Mouse (Mus musculus): ENCODE data around the gene Epha6.

The Epha6 gene

DNA sequence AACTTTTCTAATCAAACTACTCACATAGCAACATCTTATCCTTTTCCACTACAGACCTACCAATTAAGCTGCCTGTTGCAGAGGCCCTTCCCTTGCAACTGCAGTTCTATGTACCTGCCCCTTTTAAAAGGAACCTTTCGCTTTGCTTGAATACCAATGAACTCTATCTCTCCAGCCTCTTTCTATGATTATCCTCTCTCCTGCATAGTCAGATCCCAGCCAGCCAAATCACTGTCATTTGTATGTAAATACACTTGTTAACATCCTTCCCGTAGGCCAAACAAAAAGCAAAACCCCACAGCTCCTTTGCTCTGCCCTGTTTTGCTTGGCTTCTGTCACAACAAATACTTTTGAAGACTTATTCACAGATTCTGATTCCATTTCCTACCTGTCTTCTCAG is 961.6 kb downstream of the Epha6 start:
- in situ Hi-C loops (cut with MboI, MseI), result no loop called here

- in situ Hi-C loops (cut with MboI, MseI), result no loop called here
These were observed 965.3 kb downstream of the Epha6 start for GRCm38 (mm10) chr16:59639985-59640384.

DNA sequence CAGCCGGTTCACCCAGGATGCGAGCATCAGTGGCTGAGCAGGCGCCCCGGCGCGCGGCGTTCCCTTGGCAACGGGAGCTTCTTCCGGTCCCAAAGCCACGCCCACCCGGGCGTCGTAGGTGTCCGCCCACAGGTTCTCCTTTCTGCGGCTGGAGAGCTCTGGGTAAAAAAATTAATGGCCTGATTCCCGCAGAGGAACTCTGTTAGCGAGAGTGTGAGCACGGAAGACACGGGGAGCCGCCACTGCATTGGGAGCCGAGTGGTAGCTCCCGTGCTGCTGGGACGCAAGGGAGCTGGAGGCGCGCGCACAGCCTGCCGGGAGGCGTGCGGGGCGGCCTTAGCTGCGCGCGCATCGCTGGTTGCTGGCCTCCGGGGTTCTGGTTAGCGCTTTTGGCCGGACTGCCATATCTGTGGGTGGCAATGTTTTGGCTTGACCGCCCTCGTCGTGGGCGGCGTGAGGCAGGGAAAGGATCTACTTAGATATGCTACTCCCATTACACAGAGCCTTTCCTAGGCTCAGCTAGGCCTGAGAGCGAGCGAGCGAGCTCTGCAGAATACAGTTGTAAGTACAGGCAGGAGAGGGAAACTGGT is 966.1 kb downstream of the Epha6 start, which contains the start of gene Arl6:
Arl6 (minus strand) TSS at position 290 of the 590 bp plus-strand sequence.
- in situ Hi-C loops (cut with MboI, MseI), result no loop called here

DNA sequence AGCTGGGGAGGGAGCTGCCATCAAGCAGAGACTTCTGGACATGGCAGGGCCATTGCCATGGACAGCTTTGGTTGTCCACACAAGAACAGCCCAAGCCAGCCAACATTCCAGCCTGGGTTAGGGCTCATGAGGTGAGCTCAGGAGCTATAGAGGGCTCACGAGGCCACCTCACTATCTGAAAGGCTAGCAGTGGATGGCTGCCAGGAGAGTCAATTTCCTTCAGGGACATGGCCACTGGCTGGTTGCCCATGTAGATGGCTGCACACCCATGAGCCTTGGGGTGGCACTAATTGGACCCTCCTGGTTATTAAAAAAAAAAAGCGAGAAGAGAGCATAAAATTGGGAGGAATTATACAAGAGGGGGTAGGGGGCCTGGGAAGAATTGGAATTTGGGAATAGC is 970.7 kb downstream of the Epha6 start:
- in situ Hi-C loops (cut with MboI, MseI), result no loop called here

DNA sequence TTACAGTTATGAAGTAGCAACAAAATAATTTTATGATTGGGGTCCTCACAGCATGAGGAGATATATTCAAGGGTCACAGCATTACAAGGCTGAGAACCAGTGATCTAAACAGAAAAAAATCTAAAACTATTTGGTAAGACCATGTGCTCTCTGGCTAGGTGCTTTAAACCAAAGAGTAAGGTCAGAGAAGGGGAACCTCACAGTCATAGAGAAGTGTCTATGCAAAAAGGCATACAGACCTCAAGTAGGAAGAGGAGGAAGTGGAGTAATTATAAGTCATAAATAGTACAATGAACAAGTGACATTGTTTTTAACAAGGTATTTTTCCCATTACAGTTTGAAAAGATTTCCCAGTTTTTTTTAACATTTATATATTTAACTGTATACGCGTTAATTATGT is 983.8 kb downstream of the Epha6 start:
- in situ Hi-C loops (cut with MboI, MseI), result no loop called here

DNA sequence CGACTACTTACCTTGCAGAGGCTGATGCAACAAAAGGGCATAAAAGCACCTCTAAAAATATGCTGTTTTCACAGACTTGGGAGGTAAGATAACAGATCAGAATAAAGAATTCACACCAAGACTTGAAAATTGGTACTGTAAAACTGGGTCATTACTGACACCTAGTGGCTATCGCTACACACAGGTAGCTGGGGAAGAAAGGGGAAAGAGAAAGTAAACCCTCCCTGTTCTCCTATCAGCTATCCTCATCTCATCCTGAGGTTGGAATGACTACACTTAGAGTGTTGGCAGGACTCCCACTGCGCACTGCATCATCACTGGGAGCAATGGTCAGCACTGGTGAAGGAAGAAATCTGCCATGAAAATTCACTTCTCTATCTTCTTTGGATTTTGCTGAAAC is 988.2 kb downstream of the Epha6 start:
- in situ Hi-C loops (cut with MboI, MseI), result loop anchor here (5.0 kb wide), 2 partner anchors 140 to 195 kb away; no protein-coding TSS in a partner anchor

DNA sequence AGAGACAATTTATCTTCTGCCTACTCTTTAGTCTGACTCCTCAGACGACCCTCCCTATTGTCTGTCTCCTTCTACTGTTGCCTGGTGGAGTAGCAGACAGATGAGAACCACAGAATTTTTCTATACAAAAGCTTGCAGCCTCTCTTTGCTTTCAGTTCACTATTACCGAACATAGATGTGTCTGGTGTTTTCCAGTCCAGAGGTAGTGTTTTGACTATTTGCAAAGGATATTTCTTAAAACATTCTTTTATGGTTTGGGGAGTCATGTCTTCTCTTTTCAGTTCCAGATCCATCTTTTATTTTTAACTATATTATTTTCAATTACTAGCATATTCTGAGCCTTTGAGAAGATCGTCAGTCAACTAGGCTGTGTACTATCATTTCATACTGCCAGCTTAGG is 989.7 kb downstream of the Epha6 start:
- in situ Hi-C loops (cut with MboI, MseI), result loop anchor here (5.0 kb wide), 2 partner anchors 138 to 193 kb away; no protein-coding TSS in a partner anchor

GRCm38 (mm10) chr16:59610750-59611149 is 994.6 kb downstream of the Epha6 start:
- in situ Hi-C loops (cut with MboI, MseI), result no loop called here

- in situ Hi-C loops (cut with MboI, MseI), result no loop called here
These were observed 1001.1 kb downstream of the Epha6 start for GRCm38 (mm10) chr16:59604078-59604781.

Data from T-helper 2 cell (primary cell).